Mouse (Mus musculus): ENCODE data around the gene Igf1r. TPM values are rescaled to one million over a fixed set of nuclear protein-coding genes. Genes with fewer than 3 reads are reported as not detected.
A peak's percentile ranks its signal among the peaks of the same experiment; 100 is the strongest.

The Igf1r gene
- polyA plus RNA-seq, 1 experiment, result 22.7 TPM

GRCm38 (mm10) chr7:68073460-68073806 is 120.8 kb downstream of the Igf1r start:
- TF ChIP-seq CTCF (IDR thresholded peaks at IDR 0.05; ENCODE audit: extremely low read depth, insufficient read depth, low read length), result no peak
- no peak for TF ChIP-seq POLR2A (IDR thresholded peaks at IDR 0.05; ENCODE audit: extremely low read depth, insufficient read depth, low read length)
- H3K4me3 ChIP-seq (ENCODE audit: insufficient read depth, low read length), result no peak overlapping the region
- no peaks in the 10 kb centered on the region for H3K4me1 ChIP-seq (ENCODE audit: control insufficient read depth, insufficient read depth, low read length)
- H3K27ac ChIP-seq (ENCODE audit: insufficient read depth, low read length), result no peak overlapping the region

GRCm38 (mm10) chr7:68074748-68075147 is 122.1 kb downstream of the Igf1r start:
- Histone ChIP-seq H3K4me1 (ENCODE audit: control insufficient read depth, insufficient read depth, low read length) (no peaks in the 10 kb centered on the region), H3K27ac (ENCODE audit: insufficient read depth, low read length) (no peak overlapping the region)
- TF ChIP-seq CTCF (IDR thresholded peaks at IDR 0.05; ENCODE audit: extremely low read depth, insufficient read depth, low read length) (no peak), POLR2A (IDR thresholded peaks at IDR 0.05; ENCODE audit: extremely low read depth, insufficient read depth, low read length) (no peak)

GRCm38 (mm10) chr7:68075401-68075800 is 122.8 kb downstream of the Igf1r start:
- H3K27ac ChIP-seq (ENCODE audit: insufficient read depth, low read length), result no peak overlapping the region
- TF ChIP-seq POLR2A (IDR thresholded peaks at IDR 0.05; ENCODE audit: extremely low read depth, insufficient read depth, low read length) (no peak), CTCF (IDR thresholded peaks at IDR 0.05; ENCODE audit: extremely low read depth, insufficient read depth, low read length) (no peak)
- no peaks in the 10 kb centered on the region for H3K4me1 ChIP-seq (ENCODE audit: control insufficient read depth, insufficient read depth, low read length)
- H3K4me3 ChIP-seq (ENCODE audit: insufficient read depth, low read length), result no peak overlapping the region

More at GRCm38 (mm10) chr7:68074748-68075147, 122.1 kb downstream of the Igf1r start:
- no peak overlapping the region for H3K4me3 ChIP-seq (ENCODE audit: insufficient read depth, low read length)

GRCm38 (mm10) chr7:68080122-68080845 is 127.7 kb downstream of the Igf1r start:
- no peak for TF ChIP-seq POLR2A (IDR thresholded peaks at IDR 0.05; ENCODE audit: extremely low read depth, insufficient read depth, low read length)
- no peak for TF ChIP-seq CTCF (IDR thresholded peaks at IDR 0.05; ENCODE audit: extremely low read depth, insufficient read depth, low read length)
- Histone ChIP-seq H3K4me3 (ENCODE audit: insufficient read depth, low read length) (no peak overlapping the region), H3K27ac (ENCODE audit: insufficient read depth, low read length) (no peak overlapping the region), H3K4me1 (ENCODE audit: control insufficient read depth, insufficient read depth, low read length) (no peaks in the 10 kb centered on the region)

GRCm38 (mm10) chr7:68085338-68085737 is 132.7 kb downstream of the Igf1r start:
- Histone ChIP-seq H3K4me3 (ENCODE audit: insufficient read depth, low read length) (no peak overlapping the region), H3K27ac (ENCODE audit: insufficient read depth, low read length) (no peak overlapping the region), H3K4me1 (ENCODE audit: control insufficient read depth, insufficient read depth, low read length) (peaks cover 9% of the 10 kb centered on the region)
- TF ChIP-seq CTCF (IDR thresholded peaks at IDR 0.05; ENCODE audit: extremely low read depth, insufficient read depth, low read length) (no peak), POLR2A (IDR thresholded peaks at IDR 0.05; ENCODE audit: extremely low read depth, insufficient read depth, low read length) (no peak)

- Histone ChIP-seq H3K27ac (ENCODE audit: insufficient read depth, low read length) (no peak overlapping the region), H3K4me1 (ENCODE audit: control insufficient read depth, insufficient read depth, low read length) (peaks cover 14% of the 10 kb centered on the region), H3K4me3 (ENCODE audit: insufficient read depth, low read length) (no peak overlapping the region)
- TF ChIP-seq CTCF (IDR thresholded peaks at IDR 0.05; ENCODE audit: extremely low read depth, insufficient read depth, low read length) (no peak), POLR2A (IDR thresholded peaks at IDR 0.05; ENCODE audit: extremely low read depth, insufficient read depth, low read length) (no peak)
Measured at GRCm38 (mm10) chr7:68085870-68086341, 133.3 kb downstream of the Igf1r start.

- Histone ChIP-seq H3K4me1 (ENCODE audit: control insufficient read depth, insufficient read depth, low read length) (peaks cover 15% of the 10 kb centered on the region), H3K4me3 (ENCODE audit: insufficient read depth, low read length) (no peak overlapping the region), H3K27ac (ENCODE audit: insufficient read depth, low read length) (no peak overlapping the region)
- no peak for TF ChIP-seq CTCF (IDR thresholded peaks at IDR 0.05; ENCODE audit: extremely low read depth, insufficient read depth, low read length)
- no peak for TF ChIP-seq POLR2A (IDR thresholded peaks at IDR 0.05; ENCODE audit: extremely low read depth, insufficient read depth, low read length)
Measured at GRCm38 (mm10) chr7:68087496-68087895, 134.9 kb downstream of the Igf1r start.

GRCm38 (mm10) chr7:68088825-68089224 is 136.2 kb downstream of the Igf1r start:
- TF ChIP-seq CTCF (IDR thresholded peaks at IDR 0.05; ENCODE audit: extremely low read depth, insufficient read depth, low read length) (no peak), POLR2A (IDR thresholded peaks at IDR 0.05; ENCODE audit: extremely low read depth, insufficient read depth, low read length) (no peak)
- H3K27ac ChIP-seq (ENCODE audit: insufficient read depth, low read length), result no peak overlapping the region
- peaks cover 15% of the 10 kb centered on the region for H3K4me1 ChIP-seq (ENCODE audit: control insufficient read depth, insufficient read depth, low read length)
- no peak overlapping the region for H3K4me3 ChIP-seq (ENCODE audit: insufficient read depth, low read length)

GRCm38 (mm10) chr7:68089725-68090124 is 137.1 kb downstream of the Igf1r start:
- H3K4me1 ChIP-seq (ENCODE audit: control insufficient read depth, insufficient read depth, low read length), result peaks cover 15% of the 10 kb centered on the region
- TF ChIP-seq CTCF (IDR thresholded peaks at IDR 0.05; ENCODE audit: extremely low read depth, insufficient read depth, low read length) (no peak), POLR2A (IDR thresholded peaks at IDR 0.05; ENCODE audit: extremely low read depth, insufficient read depth, low read length) (no peak)
- H3K4me3 ChIP-seq (ENCODE audit: insufficient read depth, low read length), result no peak overlapping the region
- H3K27ac ChIP-seq (ENCODE audit: insufficient read depth, low read length), result peak overlapping the region; percentile 39

- H3K4me1 ChIP-seq (ENCODE audit: control insufficient read depth, insufficient read depth, low read length), result peaks cover 15% of the 10 kb centered on the region
- H3K4me3 ChIP-seq (ENCODE audit: insufficient read depth, low read length), result no peak overlapping the region
- TF ChIP-seq CTCF (IDR thresholded peaks at IDR 0.05; ENCODE audit: extremely low read depth, insufficient read depth, low read length) (no peak), POLR2A (IDR thresholded peaks at IDR 0.05; ENCODE audit: extremely low read depth, insufficient read depth, low read length) (no peak)
- H3K27ac ChIP-seq (ENCODE audit: insufficient read depth, low read length), result peak overlapping the region; percentile 43
Measured at GRCm38 (mm10) chr7:68090576-68090975, 137.9 kb downstream of the Igf1r start.

Measured in cortical plate, adult 2 months (tissue).